Mouse (Mus musculus): Measurements from ENCODE around the gene Pgbd5. TPM values are rescaled to one million over a fixed set of nuclear protein-coding genes. Genes with fewer than 3 reads are reported as not detected.

Pgbd5 gene
- polyA plus RNA-seq, 1 experiment from 2014 or later = 5.3 TPM

GRCm38 (mm10) chr8:124340360-124341068 lies 98.9 kb downstream of the Pgbd5 start:
- 0 out of 2 replicates have a peak, but pooled peaks have one; percentile 27 for ATAC-seq (ENCODE audit: low FRiP score)
- peaks cover 5% of the 10 kb centered on the region; the same call in 1 of the 2 replicates for H3K36me3 ChIP-seq (ENCODE audit: control insufficient read depth, insufficient read depth, low read length)
- peak; percentile 36 for DNase-seq (ENCODE audit: low spot score)
- no peaks in the 10 kb centered on the region for H3K4me1 ChIP-seq (replicated peaks; ENCODE audit: control insufficient read depth, insufficient read depth, low read length)
- no peak overlapping the region for H3K4me2 ChIP-seq (replicated peaks; ENCODE audit: low read depth, low read length)
- no peaks in the 10 kb centered on the region for H3K9me3 ChIP-seq (ENCODE audit: control insufficient read depth, low read length)
- no peak overlapping the region for H3K27ac ChIP-seq (ENCODE audit: low read depth, low read length)
- H3K4me3 ChIP-seq (ENCODE audit: low read depth, low read length) = no peak overlapping the region
- no peak overlapping the region for H3K9ac ChIP-seq (ENCODE audit: low read depth, low read length)
- H3K27me3 ChIP-seq (ENCODE audit: control insufficient read depth, insufficient read depth, low read length) = no peaks in the 10 kb centered on the region
- 64% methylated on average over 17 of the region's 17 CpGs for WGBS

GRCm38 (mm10) chr8:124339742-124340141 lies 99.7 kb downstream of the Pgbd5 start:
- no peak for ATAC-seq (ENCODE audit: low FRiP score)
- 95% methylated on average over 3 of the region's 3 CpGs for WGBS
- Histone ChIP-seq H3K9me3 (ENCODE audit: control insufficient read depth, low read length) (no peaks in the 10 kb centered on the region), H3K27me3 (ENCODE audit: control insufficient read depth, insufficient read depth, low read length) (no peaks in the 10 kb centered on the region), H3K4me3 (ENCODE audit: low read depth, low read length) (no peak overlapping the region), H3K27ac (ENCODE audit: low read depth, low read length) (no peak overlapping the region), H3K36me3 (ENCODE audit: control insufficient read depth, insufficient read depth, low read length) (peaks cover 5% of the 10 kb centered on the region; the same call in 1 of the 2 replicates), H3K4me2 (replicated peaks; ENCODE audit: low read depth, low read length) (no peak overlapping the region), H3K4me1 (replicated peaks; ENCODE audit: control insufficient read depth, insufficient read depth, low read length) (no peaks in the 10 kb centered on the region), H3K9ac (ENCODE audit: low read depth, low read length) (no peak overlapping the region)
- DNase-seq (ENCODE audit: low spot score) = no peak

- Histone ChIP-seq H3K4me2 (replicated peaks; ENCODE audit: low read depth, low read length) (no peak overlapping the region), H3K27me3 (ENCODE audit: control insufficient read depth, insufficient read depth, low read length) (no peaks in the 10 kb centered on the region), H3K9ac (ENCODE audit: low read depth, low read length) (no peak overlapping the region), H3K9me3 (ENCODE audit: control insufficient read depth, low read length) (no peaks in the 10 kb centered on the region), H3K4me3 (ENCODE audit: low read depth, low read length) (no peak overlapping the region), H3K27ac (ENCODE audit: low read depth, low read length) (no peak overlapping the region), H3K4me1 (replicated peaks; ENCODE audit: control insufficient read depth, insufficient read depth, low read length) (no peaks in the 10 kb centered on the region), H3K36me3 (ENCODE audit: control insufficient read depth, insufficient read depth, low read length) (peaks cover 2% of the 10 kb centered on the region; the same call in 1 of the 2 replicates)
- ATAC-seq (ENCODE audit: low FRiP score) (no peak), DNase-seq (ENCODE audit: low spot score) (no peak)
- WGBS = 93% methylated on average over 13 of the region's 13 CpGs
Observed at GRCm38 (mm10) chr8:124336302-124336701, 103.2 kb downstream of the Pgbd5 start.

GRCm38 (mm10) chr8:124331706-124332105 lies 107.8 kb downstream of the Pgbd5 start:
- no peak overlapping the region for H3K9ac ChIP-seq (ENCODE audit: low read depth, low read length)
- no peak overlapping the region for H3K4me3 ChIP-seq (ENCODE audit: low read depth, low read length)
- no peaks in the 10 kb centered on the region for H3K36me3 ChIP-seq (ENCODE audit: control insufficient read depth, insufficient read depth, low read length)
- ATAC-seq (ENCODE audit: low FRiP score) (no peak), DNase-seq (ENCODE audit: low spot score) (no peak)
- no peak overlapping the region for H3K4me2 ChIP-seq (replicated peaks; ENCODE audit: low read depth, low read length)
- H3K4me1 ChIP-seq (replicated peaks; ENCODE audit: control insufficient read depth, insufficient read depth, low read length) = no peaks in the 10 kb centered on the region
- no peaks in the 10 kb centered on the region for H3K9me3 ChIP-seq (ENCODE audit: control insufficient read depth, low read length)
- no peaks in the 10 kb centered on the region for H3K27me3 ChIP-seq (ENCODE audit: control insufficient read depth, insufficient read depth, low read length)
- no peak overlapping the region for H3K27ac ChIP-seq (ENCODE audit: low read depth, low read length)
- WGBS = 75% methylated on average over 11 of the region's 11 CpGs

- 79% methylated on average over 3 of the region's 3 CpGs for WGBS
- Histone ChIP-seq H3K36me3 (ENCODE audit: control insufficient read depth, insufficient read depth, low read length) (no peaks in the 10 kb centered on the region), H3K9me3 (ENCODE audit: control insufficient read depth, low read length) (no peaks in the 10 kb centered on the region), H3K27ac (ENCODE audit: low read depth, low read length) (no peak overlapping the region), H3K4me1 (replicated peaks; ENCODE audit: control insufficient read depth, insufficient read depth, low read length) (no peaks in the 10 kb centered on the region), H3K9ac (ENCODE audit: low read depth, low read length) (no peak overlapping the region), H3K4me2 (replicated peaks; ENCODE audit: low read depth, low read length) (no peak overlapping the region), H3K27me3 (ENCODE audit: control insufficient read depth, insufficient read depth, low read length) (no peaks in the 10 kb centered on the region), H3K4me3 (ENCODE audit: low read depth, low read length) (no peak overlapping the region)
- DNase-seq (ENCODE audit: low spot score) = no peak
- ATAC-seq (ENCODE audit: low FRiP score) = no peak
Observed at GRCm38 (mm10) chr8:124331094-124331493, 108.4 kb downstream of the Pgbd5 start.

- Histone ChIP-seq H3K4me2 (replicated peaks; ENCODE audit: low read depth, low read length) (no peak overlapping the region), H3K9me3 (ENCODE audit: control insufficient read depth, low read length) (no peaks in the 10 kb centered on the region), H3K9ac (ENCODE audit: low read depth, low read length) (0 out of 2 replicates have a peak overlapping the region, but pooled peaks have one; percentile 15), H3K27me3 (ENCODE audit: control insufficient read depth, insufficient read depth, low read length) (no peaks in the 10 kb centered on the region), H3K4me1 (replicated peaks; ENCODE audit: control insufficient read depth, insufficient read depth, low read length) (no peaks in the 10 kb centered on the region), H3K27ac (ENCODE audit: low read depth, low read length) (no peak overlapping the region; the same call in 1 of the 2 replicates), H3K36me3 (ENCODE audit: control insufficient read depth, insufficient read depth, low read length) (no peaks in the 10 kb centered on the region), H3K4me3 (ENCODE audit: low read depth, low read length) (no peak overlapping the region)
- 66% methylated on average over 2 of the region's 3 CpGs for WGBS
- no peak for DNase-seq (ENCODE audit: low spot score)
- ATAC-seq (ENCODE audit: low FRiP score) = no peak
Observed at GRCm38 (mm10) chr8:124330433-124330832, 109.0 kb downstream of the Pgbd5 start.

GRCm38 (mm10) chr8:124329690-124330089 lies 109.8 kb downstream of the Pgbd5 start:
- no peak overlapping the region for H3K4me2 ChIP-seq (replicated peaks; ENCODE audit: low read depth, low read length)
- no peak overlapping the region for H3K27ac ChIP-seq (ENCODE audit: low read depth, low read length)
- H3K4me1 ChIP-seq (replicated peaks; ENCODE audit: control insufficient read depth, insufficient read depth, low read length) = no peaks in the 10 kb centered on the region
- peak; percentile 36 for DNase-seq (ENCODE audit: low spot score)
- no peak overlapping the region for H3K9ac ChIP-seq (ENCODE audit: low read depth, low read length)
- WGBS = 50% methylated on average over 10 of the region's 10 CpGs
- H3K9me3 ChIP-seq (ENCODE audit: control insufficient read depth, low read length) = no peaks in the 10 kb centered on the region
- no peaks in the 10 kb centered on the region for H3K27me3 ChIP-seq (ENCODE audit: control insufficient read depth, insufficient read depth, low read length)
- ATAC-seq (ENCODE audit: low FRiP score) = peak; percentile 52; the same call in 1 of the 2 replicates
- no peaks in the 10 kb centered on the region for H3K36me3 ChIP-seq (ENCODE audit: control insufficient read depth, insufficient read depth, low read length)
- H3K4me3 ChIP-seq (ENCODE audit: low read depth, low read length) = no peak overlapping the region

- no peak overlapping the region for H3K27ac ChIP-seq (ENCODE audit: low read depth, low read length)
Observed at GRCm38 (mm10) chr8:124328259-124328658, 111.2 kb downstream of the Pgbd5 start.

GRCm38 (mm10) chr8:124323356-124323755 lies 116.1 kb downstream of the Pgbd5 start:
- Histone ChIP-seq H3K27me3 (ENCODE audit: control insufficient read depth, insufficient read depth, low read length) (no peaks in the 10 kb centered on the region), H3K4me3 (ENCODE audit: low read depth, low read length) (no peak overlapping the region), H3K36me3 (ENCODE audit: control insufficient read depth, insufficient read depth, low read length) (no peaks in the 10 kb centered on the region), H3K27ac (ENCODE audit: low read depth, low read length) (no peak overlapping the region), H3K4me2 (replicated peaks; ENCODE audit: low read depth, low read length) (no peak overlapping the region), H3K4me1 (replicated peaks; ENCODE audit: control insufficient read depth, insufficient read depth, low read length) (peaks cover 2% of the 10 kb centered on the region; the same call in 1 of the 2 replicates), H3K9ac (ENCODE audit: low read depth, low read length) (no peak overlapping the region), H3K9me3 (ENCODE audit: control insufficient read depth, low read length) (no peaks in the 10 kb centered on the region)
- ATAC-seq (ENCODE audit: low FRiP score) (no peak), DNase-seq (ENCODE audit: low spot score) (no peak)
- 96% methylated on average over 14 of the region's 14 CpGs for WGBS

More at GRCm38 (mm10) chr8:124328259-124328658, 111.2 kb downstream of the Pgbd5 start:
- no peaks in the 10 kb centered on the region for H3K27me3 ChIP-seq (ENCODE audit: control insufficient read depth, insufficient read depth, low read length)
- H3K9ac ChIP-seq (ENCODE audit: low read depth, low read length) = no peak overlapping the region
- no peak overlapping the region for H3K4me2 ChIP-seq (replicated peaks; ENCODE audit: low read depth, low read length)
- no peak overlapping the region for H3K4me3 ChIP-seq (ENCODE audit: low read depth, low read length)
- DNase-seq (ENCODE audit: low spot score) (no peak), ATAC-seq (ENCODE audit: low FRiP score) (no peak)
- no peaks in the 10 kb centered on the region for H3K9me3 ChIP-seq (ENCODE audit: control insufficient read depth, low read length)
- H3K4me1 ChIP-seq (replicated peaks; ENCODE audit: control insufficient read depth, insufficient read depth, low read length) = no peaks in the 10 kb centered on the region
- WGBS = 80% methylated on average over 7 of the region's 7 CpGs
- no peaks in the 10 kb centered on the region for H3K36me3 ChIP-seq (ENCODE audit: control insufficient read depth, insufficient read depth, low read length)
